Mouse (Mus musculus) megakaryocyte-erythroid progenitor cell, adult 5 weeks (primary cell): ENCODE results near the gene Atpaf1. TPM values are rescaled to one million over a fixed set of nuclear protein-coding genes. Genes with fewer than 3 reads are reported as not detected.

Experiments used
- polyA plus RNA-seq: library from polyadenylated mRNA; stranded (reverse); fragments of >175 nt; gene quantifications from 2 replicates; pipeline ENCODE4 v1.2.3, GENCODE M21; 2012

The Atpaf1 gene
- polyA plus RNA-seq: 11.4 and 11.7 TPM in 2 replicates

GRCm38 (mm10) chr4:115784769-115785510 lies at the start of gene Atpaf1:
TSS of gene Atpaf1 (plus strand) at chr4:115784812.

GRCm38 (mm10) chr4:115737551-115738041 lies 47.0 kb upstream of the Atpaf1 start, which contains the start of gene Efcab14:
TSS of gene Efcab14 (plus strand) at chr4:115737744.

GRCm38 (mm10) chr4:115780918-115781317 lies 3.7 kb upstream of the Atpaf1 start, which contains the start of gene Tex38:
TSS of gene Tex38 (minus strand) at chr4:115781018.

GRCm38 (mm10) chr4:115827888-115828571 lies 43.4 kb downstream of the Atpaf1 start, which contains the start of gene Mob3c:
TSS of gene Mob3c (plus strand) at chr4:115828092.

GRCm38 (mm10) chr4:115838696-115839641 lies 54.4 kb downstream of the Atpaf1 start, which contains the start of gene Mknk1:
TSS of gene Mknk1 (plus strand) at chr4:115839198.

Other genes starting within 250 kb of the Atpaf1 start
- not detected in 2 replicates for gene Cyp4a31, start 221.2 kb upstream of the Atpaf1 start, polyA plus RNA-seq
- gene Cyp4a32, start 183.8 kb upstream of the Atpaf1 start, polyA plus RNA-seq: not detected in 2 replicates
- gene Cyp4b1, start 137.1 kb upstream of the Atpaf1 start, polyA plus RNA-seq: 0.10 and 0.14 TPM in 2 replicates
- 11.9 and 13.9 TPM in 2 replicates for gene Efcab14, start 47.1 kb upstream of the Atpaf1 start, polyA plus RNA-seq
- gene Tex38, start 3.8 kb upstream of the Atpaf1 start, polyA plus RNA-seq: not detected in 2 replicates
- gene Mob3c, start 43.3 kb downstream of the Atpaf1 start, polyA plus RNA-seq: 13.3 and 14.4 TPM in 2 replicates
- 41.1 and 43.6 TPM in 2 replicates for gene Mknk1, start 54.4 kb downstream of the Atpaf1 start, polyA plus RNA-seq
- gene Kncn, start 99.6 kb downstream of the Atpaf1 start, polyA plus RNA-seq: not detected in 2 replicates
- 0.04 TPM in 1 of 2 replicates, not detected in the other for gene 6430628N08Rik, start 105.9 kb downstream of the Atpaf1 start, polyA plus RNA-seq
- not detected in 2 replicates for gene Dmbx1, start 155.1 kb downstream of the Atpaf1 start, polyA plus RNA-seq
- gene Faah, start 233.1 kb downstream of the Atpaf1 start, polyA plus RNA-seq: 3.4 and 6.1 TPM in 2 replicates